Mouse (Mus musculus) heart, adult 2 months (tissue): Measurements from ENCODE around the gene Bcl9l.

Experiments
- CTCF ChIP-seq: fragments of 200-600 bp; IDR thresholded peaks from 2 replicates; pipeline ENCODE4 v1.8.1; 2022; ENCODE audit warnings: antibody characterized with exemption, mild to moderate bottlenecking, moderate library complexity
- EP300 ChIP-seq: fragments of 200-500 bp; IDR thresholded peaks from 2 replicates; pipeline ENCODE4 v1.6.1; 2011; ENCODE audit warnings: low read depth, low read length, control low read depth; ENCODE audit not compliant: insufficient read depth

GRCm38 (mm10) chr9:44490086-44490967, 7.7 kb downstream of the Bcl9l start:
- TF ChIP-seq CTCF (no peak), EP300 (no peak)
